Mouse (Mus musculus) T-helper 2 cell (primary cell): ENCODE results near the gene Pbx3.

Experiments
- in situ Hi-C: fragments of 300-600 bp; cut with MboI, MseI; formaldehyde crosslinking; loops from one replicate; pipeline ENCODE4 v1.15.1; 2025; ENCODE audit warnings: high pct_unique_total_duplicates

Pbx3 gene

DNA sequence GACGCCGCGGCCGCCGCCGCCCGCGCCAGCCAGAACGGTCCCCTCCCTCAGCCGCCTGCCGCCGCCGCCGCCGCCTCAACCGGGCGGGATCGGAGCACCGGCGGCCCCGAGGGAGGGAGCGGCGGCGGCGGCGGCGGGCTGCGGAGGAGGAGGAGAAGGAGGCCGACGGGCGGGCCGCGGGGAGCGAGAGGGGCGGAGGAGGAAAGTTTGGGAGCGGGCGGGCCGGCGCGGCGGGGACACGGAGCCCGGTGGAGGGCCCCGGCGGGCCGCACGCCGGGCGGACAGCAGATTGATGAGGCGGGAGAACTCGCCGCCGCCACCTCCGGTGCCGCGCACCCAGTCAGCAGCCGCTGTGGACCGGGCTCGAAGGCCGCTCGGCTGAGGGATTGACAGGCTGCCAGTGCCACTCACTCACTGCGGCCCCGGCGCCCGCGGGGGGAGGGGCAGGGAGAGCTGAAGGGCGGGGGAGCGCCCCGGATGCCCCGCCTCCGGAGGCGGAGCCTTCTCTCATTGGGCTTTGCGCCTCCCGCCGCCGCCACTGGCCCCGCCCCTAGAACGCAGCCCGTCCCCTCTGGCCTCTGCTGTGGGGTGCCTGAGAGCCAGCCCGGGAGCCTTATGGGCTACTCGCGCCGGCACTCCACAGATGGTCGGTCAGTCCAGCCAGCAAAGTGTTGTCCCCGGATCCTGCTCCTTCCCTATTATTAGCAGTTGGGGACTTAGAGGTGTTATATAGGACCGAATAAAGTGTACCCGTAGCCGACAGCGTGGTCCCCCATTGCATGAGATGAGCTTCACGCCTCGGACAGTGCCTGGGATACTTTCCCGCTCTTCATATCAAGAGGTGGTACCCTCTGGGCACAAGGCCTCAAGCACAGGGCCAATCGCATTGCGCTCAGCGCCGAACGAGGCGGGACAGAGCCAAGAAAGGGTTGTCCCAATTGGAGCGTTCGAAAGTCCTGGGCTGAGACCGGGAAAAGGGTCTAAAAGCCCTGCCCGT is at the start of gene Pbx3:
Pbx3 (minus strand) TSS at position 838 of the 997 bp plus-strand sequence.
- in situ Hi-C loops, result loop anchor here (10.0 kb wide), 1 partner anchor 108 kb away; no protein-coding TSS in a partner anchor

DNA sequence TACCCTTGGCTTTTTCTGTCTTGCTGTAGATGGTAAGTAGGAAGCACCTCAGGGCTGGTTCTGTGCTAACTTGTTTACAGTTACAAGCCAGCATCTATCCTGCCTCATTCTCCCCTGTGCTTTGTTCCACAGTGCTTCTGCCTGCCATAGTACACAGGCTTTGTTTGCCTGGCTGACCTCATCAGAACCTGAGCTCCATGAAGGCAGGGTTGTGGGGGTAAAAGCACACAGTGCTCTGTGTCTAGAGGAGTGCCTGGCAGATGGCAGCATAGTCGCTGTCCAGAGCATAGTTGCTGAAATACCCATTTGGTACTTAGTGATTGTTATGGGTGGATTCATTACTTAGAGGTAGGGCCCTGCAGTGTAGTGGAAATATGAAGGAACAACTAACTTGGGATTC is 47.3 kb upstream of the Pbx3 start:
- in situ Hi-C loops, result no loop called here

DNA sequence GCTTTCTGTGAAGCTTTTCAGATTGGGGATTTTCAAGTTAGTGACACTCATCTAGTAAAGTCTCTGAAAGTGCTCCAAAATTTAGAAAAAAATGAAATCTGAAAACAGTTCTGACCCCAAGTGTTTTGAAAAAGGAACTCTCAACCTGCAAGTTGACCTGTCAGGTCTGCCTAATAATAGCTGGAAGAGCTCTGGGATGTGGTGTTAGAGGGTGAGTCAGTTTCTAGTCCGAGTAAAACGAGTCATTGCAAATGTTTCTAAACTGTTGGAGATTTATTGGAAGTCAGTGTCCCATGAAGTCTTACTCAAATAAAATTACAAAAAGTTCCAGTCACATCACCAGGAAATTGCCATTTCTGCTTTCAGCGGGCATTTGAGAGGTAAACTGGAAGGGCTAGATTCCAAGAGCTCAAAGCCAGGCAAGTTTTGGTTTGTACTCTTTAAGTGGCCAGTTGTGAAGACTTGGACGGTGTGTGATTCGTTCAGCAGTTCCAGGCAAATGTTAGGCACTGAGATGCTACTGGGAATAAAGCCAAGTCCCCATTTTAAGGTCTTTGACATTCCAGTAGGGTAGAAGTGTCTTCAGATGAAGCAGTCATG is 36.9 kb upstream of the Pbx3 start:
- in situ Hi-C loops, result no loop called here

DNA sequence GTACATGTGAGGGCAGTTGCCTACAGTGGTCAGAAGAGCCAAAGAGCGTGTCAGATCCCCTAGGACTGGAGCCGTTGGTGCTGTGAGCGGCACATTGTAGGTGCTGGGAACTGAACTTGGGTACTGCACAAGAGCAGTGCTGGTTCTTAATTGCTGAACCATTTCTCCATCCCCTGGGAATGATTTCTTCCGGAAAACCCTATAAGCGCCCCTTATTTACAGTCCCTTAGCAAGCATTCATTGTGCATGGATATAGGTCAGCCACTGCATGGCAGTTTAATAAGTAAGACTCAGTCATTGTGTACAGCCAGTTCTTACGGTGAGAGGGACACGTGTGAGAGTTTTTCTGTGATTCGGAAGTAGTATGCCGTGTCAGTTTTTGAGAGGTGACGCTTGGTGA is 35.4 kb upstream of the Pbx3 start:
- in situ Hi-C loops, result no loop called here

DNA sequence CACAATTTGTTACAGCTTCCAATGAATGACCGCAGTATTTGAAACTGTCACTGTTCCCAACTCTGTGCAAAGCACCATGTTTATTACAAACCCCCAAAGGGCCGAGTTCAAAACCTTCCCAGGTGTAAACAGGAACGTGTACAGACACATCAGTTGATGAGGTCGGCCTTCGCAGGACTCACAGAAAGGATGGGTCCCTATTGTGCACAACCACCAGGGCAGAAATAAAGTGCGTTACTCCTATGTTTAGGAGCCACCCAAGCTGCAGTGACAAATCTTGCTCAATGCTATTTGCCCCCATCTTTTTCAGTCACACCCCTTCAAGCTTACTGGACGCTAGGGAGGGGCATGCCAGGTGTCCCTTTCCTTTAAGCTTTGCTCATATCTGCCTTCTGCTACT is 34.7 kb upstream of the Pbx3 start:
- in situ Hi-C loops, result no loop called here

DNA sequence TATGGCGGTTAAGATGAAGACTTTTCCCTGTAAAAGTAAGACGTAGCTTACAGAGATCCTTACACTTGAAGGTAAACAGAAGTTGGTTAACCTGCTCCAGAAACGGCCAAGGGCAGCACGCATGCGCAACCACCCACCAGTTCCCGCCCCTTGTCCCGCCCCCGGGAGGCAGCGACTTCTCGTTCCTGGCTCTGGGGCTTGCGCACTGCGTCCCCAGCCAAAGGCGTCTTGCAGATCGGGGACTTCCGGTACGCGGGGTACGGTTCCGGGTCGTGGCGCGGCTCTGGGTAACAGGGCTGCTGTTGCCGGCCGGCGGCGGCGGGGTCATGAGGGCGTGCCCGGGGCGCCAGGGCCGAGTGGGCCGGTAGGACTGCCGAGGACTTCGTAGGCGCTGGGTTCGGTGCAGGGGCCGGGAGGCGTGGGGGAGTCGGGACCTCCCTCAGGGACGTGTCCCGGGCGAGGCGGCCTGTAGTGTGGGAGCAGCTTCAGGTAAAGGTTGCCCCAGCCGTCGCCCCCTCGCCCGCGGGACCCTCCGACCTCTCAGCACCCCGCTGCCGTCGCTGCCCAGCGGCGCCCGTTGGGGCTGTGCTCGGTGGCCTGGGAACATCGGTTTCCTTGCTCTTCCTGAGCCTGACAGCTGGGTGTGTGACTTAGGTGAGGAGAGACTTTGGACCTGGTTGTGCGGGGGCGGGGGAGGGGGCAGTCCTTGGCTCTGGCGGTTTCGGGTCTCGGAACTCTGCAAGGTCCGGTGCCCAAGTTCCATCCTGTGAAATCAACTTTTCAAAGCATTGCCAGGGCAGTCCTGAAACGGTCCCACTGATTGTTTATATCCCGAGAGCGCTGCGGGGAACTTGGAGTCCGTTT is 33.9 kb upstream of the Pbx3 start, which contains the start of gene Mapkap1:
Mapkap1 (plus strand) TSS at position 171 of the 864 bp plus-strand sequence.
- in situ Hi-C loops, result no loop called here

DNA sequence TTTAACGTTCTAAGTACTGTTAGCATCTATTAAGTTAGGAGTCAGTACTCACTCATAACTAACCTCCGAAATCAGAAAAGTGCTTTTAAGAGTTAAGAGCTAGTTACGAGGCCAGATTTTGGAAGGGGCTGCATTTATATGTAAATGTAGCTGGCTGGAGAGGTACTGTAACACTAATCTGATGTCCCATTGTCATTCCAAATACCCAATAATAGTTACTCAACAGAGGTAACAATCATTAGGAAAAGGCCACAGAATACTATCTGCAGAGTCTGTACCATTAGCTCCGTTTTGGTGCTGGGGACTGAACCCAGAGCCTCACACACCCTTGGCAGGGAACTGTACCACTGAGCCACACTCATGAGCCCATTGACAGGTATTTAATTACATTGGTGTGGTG is 26.6 kb upstream of the Pbx3 start:
- in situ Hi-C loops, result no loop called here

DNA sequence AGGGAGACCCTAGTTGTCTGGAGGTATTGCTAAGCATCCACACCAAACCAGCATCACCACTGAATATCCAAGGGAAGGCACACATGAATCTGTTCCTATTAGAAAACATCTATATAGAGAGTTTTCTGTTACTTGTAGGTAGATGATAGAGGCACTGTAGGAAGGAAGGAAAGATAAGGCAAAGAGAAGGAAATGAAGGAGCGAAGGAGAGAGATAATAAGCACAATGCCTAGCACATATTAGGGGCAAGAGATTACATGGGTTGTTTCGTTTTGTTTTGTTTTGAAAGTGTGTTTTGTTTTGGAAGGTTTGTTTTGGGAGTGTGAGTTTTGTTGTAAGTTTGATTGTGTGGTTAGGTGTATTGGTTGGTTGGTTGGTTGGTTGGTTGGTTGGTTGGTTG is 6.0 kb upstream of the Pbx3 start:
- in situ Hi-C loops, result loop anchor here (10.0 kb wide), 1 partner anchor 114 kb away; no protein-coding TSS in a partner anchor

DNA sequence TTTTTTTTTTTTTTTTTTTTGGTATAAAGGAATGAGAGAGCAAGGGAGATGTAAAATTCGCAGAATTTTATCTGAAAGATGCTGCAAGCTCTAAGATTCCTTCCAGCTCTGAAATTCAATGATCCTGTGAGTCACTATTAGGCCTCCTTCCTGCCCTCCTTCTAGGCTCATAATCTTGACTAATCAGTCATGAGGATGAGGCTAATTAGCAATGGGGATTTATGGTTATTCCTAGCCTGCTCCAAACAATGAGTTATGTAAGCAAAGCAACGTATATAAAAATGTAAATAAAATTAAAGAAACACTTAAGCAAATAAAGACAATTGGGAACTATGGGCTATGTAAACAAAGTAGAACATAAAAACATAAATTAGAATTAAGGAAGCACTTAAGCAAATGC is 1.4 kb upstream of the Pbx3 start:
- in situ Hi-C loops, result loop anchor here (10.0 kb wide), 1 partner anchor 110 kb away; no protein-coding TSS in a partner anchor

DNA sequence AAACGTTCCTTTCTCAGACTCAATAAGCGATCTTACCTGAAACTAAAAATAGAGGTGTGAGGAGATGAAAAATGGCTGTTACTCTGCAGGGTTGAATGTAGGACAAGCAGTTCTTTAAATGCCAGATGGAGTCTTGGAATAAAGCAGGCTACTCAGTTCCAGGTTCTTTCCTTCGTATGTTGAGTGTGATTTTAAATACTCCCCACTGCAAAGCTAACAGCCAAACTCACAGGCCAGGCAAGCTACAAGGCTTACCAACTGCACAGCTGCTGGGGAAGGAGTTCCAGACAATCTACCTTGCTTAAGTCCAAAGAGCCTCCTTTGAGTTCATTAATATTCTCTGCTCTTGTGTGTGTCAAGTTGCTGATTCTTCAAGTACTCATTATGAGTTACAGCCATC is 944 bp upstream of the Pbx3 start:
- in situ Hi-C loops, result loop anchor here (10.0 kb wide), 1 partner anchor 109 kb away; no protein-coding TSS in a partner anchor

DNA sequence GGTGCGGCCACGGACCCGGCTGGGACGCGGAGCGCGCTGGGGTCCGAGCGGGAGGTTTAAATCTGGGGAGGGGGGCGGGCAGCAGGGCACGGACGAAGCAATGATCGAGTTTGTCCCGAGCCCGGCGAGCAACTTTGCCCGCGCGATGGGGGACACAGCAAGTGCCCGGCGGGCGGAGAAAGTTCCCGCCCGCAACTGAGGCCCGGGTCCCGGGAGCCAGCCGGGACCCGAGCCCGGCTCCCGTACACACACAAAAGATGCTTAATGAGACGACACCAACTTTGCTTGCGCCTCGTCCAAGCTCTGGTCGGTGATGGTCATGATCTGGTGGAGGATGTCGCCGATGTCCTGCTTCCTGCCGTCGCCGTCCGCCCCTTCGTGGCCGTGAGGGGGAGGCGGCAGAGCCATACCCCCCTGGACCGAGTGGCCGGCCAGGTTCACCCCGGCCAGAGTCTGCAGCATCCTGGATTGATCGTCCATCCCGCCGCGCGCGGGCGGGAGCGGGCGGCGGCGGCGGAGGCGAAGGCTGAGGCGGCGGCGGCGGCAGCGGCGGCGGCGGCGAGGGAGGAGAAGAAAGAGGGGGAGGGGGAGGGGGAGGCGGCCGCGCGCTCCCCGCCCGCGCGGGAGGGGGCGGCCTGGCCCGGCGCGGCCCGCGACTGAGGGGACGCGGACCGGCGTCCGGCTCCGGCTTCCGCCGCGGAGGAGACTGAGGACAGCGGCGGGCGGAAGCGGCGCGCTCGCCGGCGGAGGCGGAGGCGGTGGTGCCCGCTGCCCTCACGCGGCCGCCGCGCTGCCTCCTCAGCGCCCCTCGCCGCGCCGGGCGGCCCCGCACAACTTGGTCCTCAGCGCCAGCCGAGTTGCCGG is 1.3 kb downstream of the Pbx3 start:
- in situ Hi-C loops, result loop anchor here (10.0 kb wide), 1 partner anchor 107 kb away; no protein-coding TSS in a partner anchor

DNA sequence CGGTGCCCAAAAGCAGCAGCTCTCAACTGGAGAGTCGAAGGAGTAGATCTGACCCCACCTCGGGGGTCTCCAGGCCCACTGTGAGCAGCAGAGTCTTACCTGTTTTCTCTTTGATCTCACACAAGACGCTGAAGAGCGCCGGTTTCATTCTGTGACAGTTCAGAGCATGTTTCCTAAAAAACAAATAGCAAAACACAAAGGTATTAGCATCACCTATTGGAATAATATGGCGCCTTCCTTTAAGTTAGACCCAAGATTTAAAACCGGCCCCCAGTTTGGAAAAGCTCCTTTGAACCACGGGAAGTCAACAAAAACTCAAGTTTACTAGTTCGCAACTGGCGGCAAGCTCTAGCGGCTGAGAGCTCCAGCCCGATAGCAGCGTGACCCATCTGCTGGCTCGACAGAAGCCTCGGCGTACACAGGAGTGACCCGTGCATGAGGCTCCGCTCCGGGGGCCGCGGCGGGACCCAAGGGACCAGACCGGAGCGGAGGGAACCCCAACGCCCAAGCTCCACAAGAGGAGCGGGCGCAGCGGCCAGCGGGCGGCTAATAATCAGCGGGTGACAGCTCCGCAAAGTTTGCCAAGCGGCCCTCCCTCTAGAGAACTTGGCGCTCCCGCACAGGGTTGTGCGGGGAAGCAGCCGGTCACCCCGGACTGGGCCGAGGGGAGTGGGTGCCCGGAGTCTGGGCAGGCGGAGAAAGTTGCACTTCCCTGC is 2.1 kb downstream of the Pbx3 start:
- in situ Hi-C loops, result loop anchor here (10.0 kb wide), 1 partner anchor 106 kb away; no protein-coding TSS in a partner anchor

DNA sequence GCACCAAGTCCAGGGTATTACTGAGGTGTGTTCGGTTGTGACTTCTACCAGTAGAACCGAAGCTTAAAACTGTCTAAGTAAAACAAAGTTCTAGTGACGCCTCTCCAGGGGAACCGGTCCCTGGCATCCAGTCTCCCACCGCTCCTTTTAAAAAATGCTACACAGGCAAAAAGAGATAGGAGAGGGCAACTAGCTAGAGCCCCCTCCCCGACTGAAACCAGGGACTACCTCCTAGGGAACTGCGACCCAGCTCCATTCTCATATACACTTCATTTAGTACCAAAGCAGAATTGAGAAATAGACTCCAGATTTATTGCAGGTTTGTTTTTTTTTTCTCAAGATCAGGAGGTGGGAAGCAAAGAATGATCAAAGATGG is 2.6 kb downstream of the Pbx3 start:
- in situ Hi-C loops, result loop anchor here (10.0 kb wide), 1 partner anchor 106 kb away; no protein-coding TSS in a partner anchor

DNA sequence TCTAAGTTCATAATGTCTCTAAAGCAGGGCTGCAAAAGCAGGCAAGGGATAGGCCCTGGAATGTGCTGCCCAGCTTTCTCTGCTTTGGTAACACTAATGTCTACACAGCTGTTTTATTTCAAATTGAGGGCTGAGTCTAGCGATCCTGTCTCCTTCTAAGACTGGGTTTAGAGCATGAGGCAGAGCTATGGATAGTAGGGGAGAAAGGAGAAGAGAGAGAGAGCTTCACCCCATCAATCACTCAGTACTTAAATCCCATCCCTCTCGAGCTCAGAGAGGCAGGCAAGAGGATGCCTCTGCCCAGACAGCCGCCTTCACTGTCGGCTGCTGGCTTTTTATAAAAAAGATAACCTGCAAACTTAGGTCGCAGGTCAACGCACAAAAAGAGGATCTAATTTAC is 4.5 kb downstream of the Pbx3 start:
- in situ Hi-C loops, result no loop called here

DNA sequence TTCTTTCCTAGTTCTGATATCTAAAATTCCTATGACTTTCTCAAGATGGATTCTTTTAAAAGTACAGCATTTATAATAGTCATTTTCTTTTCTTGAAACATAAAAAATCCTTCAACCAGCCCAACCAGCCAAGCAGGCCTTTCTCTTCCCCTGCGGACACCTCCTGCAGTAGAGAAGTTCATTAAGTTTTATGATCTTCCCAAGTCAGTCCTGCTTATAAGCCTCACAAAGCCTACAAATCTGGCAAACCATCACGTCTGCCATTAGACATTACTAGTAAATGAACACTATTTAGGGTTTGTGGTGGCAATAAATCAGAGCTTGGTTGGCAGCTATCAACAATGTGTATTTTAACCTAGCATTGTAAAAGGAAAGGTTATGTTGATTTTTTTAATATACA is 5.9 kb downstream of the Pbx3 start:
- in situ Hi-C loops, result no loop called here

DNA sequence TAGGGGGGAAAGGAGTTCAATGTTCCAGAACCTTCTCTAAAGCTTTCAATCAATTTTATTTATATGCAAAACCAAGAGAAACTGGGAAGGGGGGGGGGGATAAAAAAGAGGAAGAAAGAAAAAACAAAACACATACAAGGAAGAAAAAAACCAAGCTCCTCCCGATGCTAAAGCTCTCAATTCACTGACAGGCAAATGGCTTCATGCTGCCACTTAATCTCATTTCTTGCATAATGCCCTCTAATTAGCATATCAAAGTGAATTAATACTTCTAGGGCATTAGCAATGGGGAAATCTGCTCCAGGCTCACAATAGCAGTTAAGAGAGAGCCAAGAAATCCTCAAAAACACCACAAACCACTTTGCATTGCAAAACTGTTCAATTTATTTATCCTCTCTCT is 9.3 kb downstream of the Pbx3 start:
- in situ Hi-C loops, result no loop called here

DNA sequence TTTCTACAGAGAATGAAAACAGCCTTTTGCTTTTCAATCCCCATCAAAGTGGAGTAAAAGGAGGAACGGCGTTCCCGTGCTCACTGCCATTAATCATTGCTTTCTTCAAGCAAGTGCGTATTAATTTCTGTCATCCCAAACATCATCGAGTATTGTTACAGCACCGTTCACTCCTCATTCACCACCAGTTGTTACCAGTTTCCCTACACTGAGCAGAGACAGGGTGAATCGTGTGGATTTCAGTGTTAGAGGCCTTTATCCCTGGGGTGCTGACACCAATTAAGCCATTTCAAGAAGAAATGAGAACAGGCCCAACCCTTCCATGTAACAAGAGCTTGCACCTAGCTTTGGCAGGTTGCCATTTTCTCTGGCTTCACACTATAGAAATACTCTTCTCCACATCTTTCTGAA is 17.1 kb downstream of the Pbx3 start:
- in situ Hi-C loops, result no loop called here

DNA sequence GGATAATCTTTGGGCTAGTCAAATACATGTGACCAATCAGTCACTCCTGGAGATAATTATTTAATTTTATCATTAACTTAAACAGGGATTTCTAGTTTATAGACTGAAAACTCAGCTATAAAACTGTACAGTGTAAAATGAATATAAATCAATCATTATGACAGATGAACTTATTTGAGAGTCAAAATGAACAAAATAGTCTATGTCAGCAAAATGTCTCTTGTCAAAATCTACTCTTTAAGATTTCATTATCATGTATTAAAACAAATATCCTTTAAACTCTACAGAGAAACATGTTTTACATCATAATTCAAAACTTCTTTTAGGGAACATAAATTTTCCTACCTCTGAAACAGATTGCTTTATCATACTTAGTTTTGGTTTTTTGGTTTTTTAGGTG is 20.9 kb downstream of the Pbx3 start:
- in situ Hi-C loops, result no loop called here

DNA sequence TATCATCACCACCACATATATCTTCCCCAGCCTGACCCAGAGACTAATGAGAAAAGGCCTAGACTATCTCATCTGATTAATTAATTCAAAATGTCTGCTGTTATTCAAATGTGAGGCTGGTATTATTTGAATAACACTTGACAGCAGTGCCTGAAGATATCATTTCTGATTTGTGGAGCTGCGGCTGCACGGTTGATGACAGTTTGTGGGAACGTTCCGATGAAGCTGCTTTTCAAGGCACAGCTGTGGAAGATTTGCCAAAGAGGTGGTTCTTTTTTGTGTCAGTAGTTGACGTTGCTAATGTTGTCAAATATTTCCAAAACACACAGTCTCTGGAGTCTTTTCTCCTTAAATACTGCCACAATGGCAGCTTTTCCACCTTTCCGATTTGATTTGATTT is 25.8 kb downstream of the Pbx3 start:
- in situ Hi-C loops, result no loop called here

DNA sequence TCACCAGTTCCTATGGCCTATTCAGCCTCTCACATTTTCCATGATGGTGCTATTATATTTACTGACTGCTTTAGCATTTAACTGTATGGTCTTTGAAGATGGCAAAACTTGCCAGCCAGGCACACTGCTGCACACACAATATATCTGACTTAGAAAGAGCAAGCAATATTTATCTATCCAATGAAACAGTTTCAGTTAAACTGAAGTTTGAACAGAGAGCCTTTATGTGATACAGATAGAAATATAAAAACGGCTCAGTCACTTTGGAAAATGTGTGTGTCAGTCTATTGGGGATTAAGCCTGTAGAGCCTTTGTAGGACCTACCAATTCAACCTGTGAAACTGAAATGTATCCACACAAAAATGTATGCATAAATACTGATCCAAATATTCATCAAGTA is 74.3 kb downstream of the Pbx3 start:
- in situ Hi-C loops, result no loop called here
